Mouse (Mus musculus) MEL (cell line): Measurements from ENCODE around the gene Pi16. TPM values are rescaled to one million over a fixed set of nuclear protein-coding genes. Genes with fewer than 3 reads are reported as not detected.

Source experiments
- DNase-seq: peaks from one replicate; pipeline ENCODE4 v3.0.0; 2011; ENCODE audit warnings: low read depth, low spot score
- H3K27ac ChIP-seq: 2 replicates; pipeline ENCODE4 v1.5.1; 2012; ENCODE audit warnings: low read depth, mild to moderate bottlenecking, control low read depth, low read length, moderate library complexity; ENCODE audit not compliant: control insufficient read depth
- H3K27me3 ChIP-seq, 2 experiments: fragments of 150-350 bp in 1 of 2; sonication (generic) in 1 of 2; 2 replicates each; pipeline ENCODE4 v1.6.1; 2012; ENCODE audit warnings: low read length in 2 of 2, mild to moderate bottlenecking in 2 of 2, improper control_type of control experiment in 1 of 2, moderate library complexity in 1 of 2; ENCODE audit not compliant: insufficient read depth in 2 of 2, control insufficient read depth in 1 of 2
- H3K36me3 ChIP-seq, 2 experiments: 2 replicates each; pipeline ENCODE4 v1.6.1; 2012 to 2014; ENCODE audit warnings: low read length in 2 of 2, improper control_type of control experiment in 1 of 2, inconsistent platforms in 1 of 2, mild to moderate bottlenecking in 1 of 2; ENCODE audit not compliant: insufficient read depth in 2 of 2, control insufficient read depth in 1 of 2
- H3K4me1 ChIP-seq, 2 experiments: fragments of 150-350 bp in 1 of 2; sonication (generic) in 1 of 2; 2 replicates each; pipeline ENCODE4 v1.6.1; 2012; ENCODE audit warnings: low read length in 2 of 2, improper control_type of control experiment in 1 of 2, mild to moderate bottlenecking in 1 of 2; ENCODE audit not compliant: insufficient read depth in 2 of 2, control insufficient read depth in 1 of 2
- H3K4me3 ChIP-seq, 2 experiments: fragments of 150-350 bp in 1 of 2; sonication (generic) in 1 of 2; 2 replicates each; pipeline ENCODE4 v1.5.1; 2012; ENCODE audit warnings: low read depth in 2 of 2, low read length in 2 of 2, mild to moderate bottlenecking in 2 of 2, moderate library complexity in 2 of 2, control low read depth in 1 of 2, improper control_type of control experiment in 1 of 2; ENCODE audit not compliant: control insufficient read depth in 1 of 2, insufficient read depth in 1 of 2
- H3K79me2 ChIP-seq: 2 replicates; pipeline ENCODE4 v1.6.1; 2012; ENCODE audit warnings: mild to moderate bottlenecking, low read length, moderate library complexity; ENCODE audit not compliant: control insufficient read depth, poor library complexity, insufficient read depth
- H3K9ac ChIP-seq: 2 replicates; pipeline ENCODE4 v1.6.1; 2012; ENCODE audit warnings: low read depth, mild to moderate bottlenecking, control low read depth, low read length, moderate library complexity; ENCODE audit not compliant: control insufficient read depth, poor library complexity, severe bottlenecking
- H3K9me3 ChIP-seq: fragments of 150-350 bp; sonication (generic); replicated peaks from 2 replicates; pipeline ENCODE4 v1.6.1; 2012; ENCODE audit warnings: mild to moderate bottlenecking, low read length, improper control_type of control experiment, moderate library complexity; ENCODE audit not compliant: insufficient read depth
- CTCF ChIP-seq, 3 experiments: IDR thresholded peaks in 2 of 3; conservative IDR thresholded peaks in 1 of 3; 2 replicates each; pipeline ENCODE4 v1.5.1; 2011 to 2012; ENCODE audit warnings: low read length in 3 of 3, low read depth in 2 of 3, mild to moderate bottlenecking in 2 of 3, improper control_type of control experiment in 1 of 3, inconsistent platforms in 1 of 3, mixed read lengths in 1 of 3, moderate library complexity in 1 of 3; ENCODE audit not compliant: control insufficient read depth in 1 of 3, insufficient read depth in 1 of 3, poor library complexity in 1 of 3, severe bottlenecking in 1 of 3
- MAX ChIP-seq: IDR thresholded peaks from 2 replicates; pipeline ENCODE4 v1.6.1; 2011; ENCODE audit warnings: low read length, improper control_type of control experiment
- MAZ ChIP-seq: IDR thresholded peaks from 2 replicates; pipeline ENCODE4 v1.6.1; 2012; ENCODE audit warnings: low read depth, mild to moderate bottlenecking, inconsistent platforms, low read length, improper control_type of control experiment
- POLR2A ChIP-seq, 2 experiments: IDR thresholded peaks; 2 replicates each; pipeline ENCODE4 v1.6.1; 2011 to 2012; ENCODE audit warnings: low read length in 2 of 2, mild to moderate bottlenecking in 2 of 2, control low read depth in 1 of 2, improper control_type of control experiment in 1 of 2, low read depth in 1 of 2, moderate library complexity in 1 of 2; ENCODE audit not compliant: control insufficient read depth in 1 of 2, insufficient read depth in 1 of 2, poor library complexity in 1 of 2
- POLR2AphosphoS5 ChIP-seq: IDR thresholded peaks from 2 replicates; pipeline ENCODE4 v1.6.1; 2012; ENCODE audit warnings: low read depth, borderline replicate concordance, mild to moderate bottlenecking, inconsistent platforms, low read length, moderate library complexity, mixed read lengths
- SIN3A ChIP-seq: IDR thresholded peaks from 2 replicates; pipeline ENCODE4 v1.6.1; 2012; ENCODE audit warnings: low read length, improper control_type of control experiment, inconsistent platforms
- TBP ChIP-seq: IDR thresholded peaks from 2 replicates; pipeline ENCODE4 v1.8.0; 2011; ENCODE audit warnings: low read depth, low read length, improper control_type of control experiment
- TCF12 ChIP-seq: IDR thresholded peaks from 2 replicates; pipeline ENCODE4 v1.6.1; 2014; ENCODE audit warnings: low read depth, mild to moderate bottlenecking, inconsistent platforms, low read length, improper control_type of control experiment, moderate library complexity
- USF1 ChIP-seq: IDR thresholded peaks from 2 replicates; pipeline ENCODE4 v1.6.1; 2014; ENCODE audit warnings: low read depth, mild to moderate bottlenecking, inconsistent platforms, low read length, improper control_type of control experiment, moderate library complexity
- ZMIZ1 ChIP-seq: IDR thresholded peaks from 2 replicates; pipeline ENCODE4 v1.6.1; 2012; ENCODE audit warnings: low read depth, mild to moderate bottlenecking, inconsistent platforms, low read length, improper control_type of control experiment, moderate library complexity
- polyA plus RNA-seq, 2 experiments: library from polyadenylated mRNA; stranded (reverse) in 1 of 2; unstranded in 1 of 2; fragments of >175 nt in 1 of 2; fragments of >200 nt in 1 of 2; gene quantifications; 2 replicates each; pipeline versions ENCODE4 v1.2.1 to v1.2.4; 2012; ENCODE audit warnings: low replicate concordance in 2 of 2, low read depth in 1 of 2; ENCODE audit not compliant: insufficient read length in 2 of 2, insufficient read depth in 1 of 2, missing spikeins in 1 of 2
- total RNA-seq: library from RNA; depleted of rRNA; stranded (reverse); fragments of 300-350 nt; gene quantifications from 2 replicates; pipeline ENCODE4 v1.2.3, GENCODE M21; 2012

The Pi16 gene
- total and polyA plus RNA-seq, 3 experiments: 0.08 to 0.42 TPM; not detected in 1

GRCm38 (mm10) chr17:29291793-29292192 lies 25.7 kb upstream of the Pi16 start:
- Histone ChIP-seq H3K4me3 (no peak overlapping the region), H3K27me3 (no peaks in the 10 kb centered on the region), H3K9me3 (no peaks in the 10 kb centered on the region), H3K79me2 (no peaks in the 10 kb centered on the region), H3K9ac (no peak overlapping the region), H3K4me1 (peaks cover 0 to 2% of the 10 kb centered on the region in 2 experiments; a peak in 1 of 4 replicates), H3K27ac (no peak overlapping the region), H3K36me3 (peaks cover 3 to 5% of the 10 kb centered on the region in 2 experiments; a peak in 3 of 4 replicates)
- no peak for DNase-seq
- no peak for TF ChIP-seq USF1
- no peak for TF ChIP-seq SIN3A
- TF ChIP-seq POLR2A (IDR thresholded peaks at IDR 0.05; ENCODE audit: control insufficient read depth in 1 of 2, insufficient read depth in 1 of 2, low read depth in 1 of 2, low read length in 2 of 2, poor library complexity in 1 of 2): no peak
- no peak for TF ChIP-seq TBP
- TF ChIP-seq TCF12: no peak
- no peak for TF ChIP-seq ZMIZ1

DNA sequence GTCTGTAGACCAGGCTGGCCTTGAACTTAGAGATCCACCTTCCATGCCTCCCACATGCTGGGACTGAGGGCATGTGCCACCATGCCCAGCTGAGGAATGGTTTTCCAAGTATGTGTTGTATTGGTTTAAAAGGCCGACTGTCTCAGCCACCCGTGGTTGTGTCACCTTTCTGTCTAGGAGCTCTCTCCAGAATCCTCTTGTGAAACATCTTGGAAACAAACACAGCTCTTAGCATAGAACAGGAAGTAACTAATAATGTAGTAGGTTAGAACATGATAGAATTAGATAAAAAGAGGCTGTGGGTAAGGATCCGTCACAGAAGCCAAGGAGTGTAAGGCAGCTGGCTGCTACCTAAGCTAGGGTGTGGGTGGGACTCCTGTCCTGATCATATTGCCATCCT lies 24.5 kb upstream of the Pi16 start:
- Histone ChIP-seq H3K4me3 (no peak overlapping the region), H3K4me1 (peaks cover 0 to 2% of the 10 kb centered on the region in 2 experiments; a peak in 1 of 4 replicates), H3K27ac (no peak overlapping the region), H3K9me3 (no peaks in the 10 kb centered on the region)
- TF ChIP-seq MAX: no peak
- no peak for TF ChIP-seq POLR2AphosphoS5
- no peak for TF ChIP-seq TCF12
- TF ChIP-seq, all 39 proteins: peak for 0
- peak; percentile 33 for DNase-seq
- H3K9ac ChIP-seq: no peak overlapping the region
- H3K36me3 ChIP-seq: peaks cover 3 to 6% of the 10 kb centered on the region in 2 experiments; a peak in 3 of 4 replicates
- no peaks in the 10 kb centered on the region for H3K27me3 ChIP-seq
- H3K79me2 ChIP-seq: no peaks in the 10 kb centered on the region

DNA sequence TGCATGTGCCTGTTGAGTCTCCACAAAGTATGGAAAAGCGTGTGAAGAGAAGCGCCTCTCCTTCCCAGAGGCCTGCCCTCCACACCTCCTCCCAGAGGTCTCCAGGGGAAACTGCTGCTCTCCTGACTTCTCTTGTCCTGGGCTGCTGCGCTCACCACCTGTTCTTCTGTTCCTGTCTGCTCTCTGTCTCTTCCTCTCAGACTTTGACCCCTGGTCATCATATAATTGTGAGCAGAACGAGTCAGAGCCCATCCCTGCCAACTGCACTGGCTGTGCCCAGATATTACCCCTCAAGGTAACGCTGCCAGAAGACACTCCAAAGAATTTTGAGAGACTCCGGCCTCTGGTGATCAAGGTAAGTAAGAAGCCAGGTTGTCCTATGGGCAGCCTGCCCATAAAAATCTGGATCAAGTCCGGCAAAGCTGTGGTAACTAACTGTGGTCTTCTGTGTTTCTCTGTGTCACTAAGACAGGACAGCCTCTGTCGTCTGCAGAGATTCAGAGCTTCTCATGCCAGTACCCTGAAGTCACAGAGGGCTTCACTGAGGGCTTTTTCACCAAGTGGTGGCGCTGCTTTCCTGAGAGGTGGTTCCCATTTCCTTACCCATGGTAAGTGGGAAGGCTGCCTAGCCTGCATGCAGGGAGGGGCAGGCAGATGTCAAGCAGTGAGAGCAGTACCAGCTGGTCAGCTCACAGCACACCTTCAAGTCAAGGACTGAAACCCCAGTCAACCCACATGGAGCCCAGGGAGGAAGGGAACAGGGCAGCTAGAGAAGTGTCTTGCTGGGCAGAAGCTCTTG lies 23.5 kb upstream of the Pi16 start:
- DNase-seq: no peak
- Histone ChIP-seq H3K27me3 (no peaks in the 10 kb centered on the region), H3K27ac (no peak overlapping the region), H3K36me3 (peaks cover 3 to 6% of the 10 kb centered on the region in 2 experiments; a peak in 2 of 4 replicates), H3K4me3 (no peak overlapping the region), H3K9ac (no peak overlapping the region), H3K9me3 (no peaks in the 10 kb centered on the region), H3K79me2 (no peaks in the 10 kb centered on the region), H3K4me1 (peaks cover 0 to 2% of the 10 kb centered on the region in 2 experiments; a peak in 1 of 4 replicates)
- TF ChIP-seq MAZ: no peak
- peak in 1 of 3 experiments; percentile 6; a peak in 1 of 6 replicates for TF ChIP-seq CTCF (IDR thresholded peaks at IDR 0.05 in 2 of 3, conservative IDR thresholded peaks at IDR 0.05 in 1 of 3; ENCODE audit: control insufficient read depth in 1 of 3, insufficient read depth in 1 of 3, low read depth in 2 of 3, low read length in 3 of 3, poor library complexity in 1 of 3, severe bottlenecking in 1 of 3)
